In the genomic region with DNA sequence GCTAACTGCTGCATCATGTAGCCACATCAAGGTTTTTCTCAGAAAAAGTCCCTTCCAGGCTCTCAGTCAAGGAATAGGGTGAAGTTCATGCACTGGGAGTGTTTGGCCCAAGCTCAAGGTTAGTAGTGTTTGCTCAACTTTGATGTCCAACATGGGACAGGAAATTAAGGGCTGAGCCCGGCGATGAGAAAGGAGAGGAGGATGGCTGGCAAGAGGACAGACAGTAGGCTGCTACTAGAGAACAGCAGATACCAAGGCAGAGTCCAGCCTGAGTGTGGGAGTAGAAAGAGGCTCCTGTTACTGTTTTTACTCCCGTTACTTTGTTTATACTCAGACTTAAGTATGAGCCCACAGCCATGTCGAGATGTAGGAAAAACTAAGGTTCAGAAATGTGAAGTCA, we compare ENCODE assay signal across 8 mouse cellular contexts. TPM values are rescaled to one million over a fixed set of nuclear protein-coding genes. Genes with fewer than 3 reads are reported as not detected.
DNase-seq lines count a peak whose midpoint lies in the region; ATAC-seq lines count a peak whose summit lies in the region.

No protein-coding gene starts in this region.

- H3K27me3 ChIP-seq in forebrain, embryonic 13.5 days: no peaks in the 10 kb centered on the region
- H3K27me3 ChIP-seq in lung, embryonic 16.5 days (ENCODE audit: control insufficient read depth, insufficient read depth, low read depth, low read length): no peaks in the 10 kb centered on the region

- H3K9ac ChIP-seq in forebrain, embryonic 13.5 days: peak overlapping the region; percentile 73; the same call in 1 of the 2 replicates
- peak overlapping the region; percentile 74 for H3K9ac ChIP-seq in lung, embryonic 16.5 days (ENCODE audit: low read length)

- peak overlapping the region; percentile 56 for H3K4me3 ChIP-seq in forebrain, embryonic 13.5 days
- peak overlapping the region; percentile 69 for H3K4me3 ChIP-seq in lung, embryonic 16.5 days (ENCODE audit: low read length)

- peak overlapping the region; percentile 69 for H3K4me2 ChIP-seq in forebrain, embryonic 13.5 days
- peak overlapping the region; percentile 66 for H3K4me2 ChIP-seq in lung, embryonic 16.5 days (ENCODE audit: low read depth, low read length)

- H3K36me3 ChIP-seq in forebrain, embryonic 13.5 days (ENCODE audit: poor library complexity, severe bottlenecking): peaks cover 12% of the 10 kb centered on the region
- peaks cover 12% of the 10 kb centered on the region for H3K36me3 ChIP-seq in lung, embryonic 16.5 days (ENCODE audit: control insufficient read depth, insufficient read depth, low read length)

- no peaks in the 10 kb centered on the region for H3K9me3 ChIP-seq in forebrain, embryonic 13.5 days (replicated peaks)
- no peaks in the 10 kb centered on the region for H3K9me3 ChIP-seq in lung, embryonic 16.5 days (ENCODE audit: control insufficient read depth, low read length)

- peaks cover 14% of the 10 kb centered on the region for H3K4me1 ChIP-seq in forebrain, embryonic 13.5 days
- peaks cover 10% of the 10 kb centered on the region; the same call in 1 of the 2 replicates for H3K4me1 ChIP-seq in lung, embryonic 16.5 days (replicated peaks; ENCODE audit: control insufficient read depth, insufficient read depth, low read length)

- no peak for ATAC-seq in forebrain, embryonic 13.5 days
- no peak for ATAC-seq in lung, embryonic 16.5 days (ENCODE audit: low read depth)

- H3K27ac ChIP-seq in forebrain, embryonic 13.5 days: no peak overlapping the region
- peak overlapping the region; percentile 81 for H3K27ac ChIP-seq in lung, embryonic 16.5 days (ENCODE audit: low read length)

- peak; percentile 30 to 36 for DNase-seq in heart, adult 18-20 months
- DNase-seq in heart, adult 8-10 months (ENCODE audit: low spot score): no peak
- peak; percentile 87 to 95 for DNase-seq in adrenal gland, adult (ENCODE audit: inconsistent age in 2 of 2, low spot score in 1 of 2)
- DNase-seq in kidney, adult 8-10 months: peak; percentile 19 to 28
- DNase-seq in spleen, postnatal 14 days (ENCODE audit: low spot score in 2 of 2): peak; percentile 7 to 8
- DNase-seq in MN1 (ENCODE audit: low spot score): no peak

- WGBS in forebrain, embryonic 13.5 days: 36% methylated on average over 4 of the region's 4 CpGs
- WGBS in lung, embryonic 16.5 days: 3% methylated on average over 4 of the region's 4 CpGs

RNA-seq across cellular contexts. Expression of gene Prdx3, which starts 0.9 kb away (rescaled TPM):
- total RNA-seq in heart, adult 18-20 months (2021): 100 to 1,000 TPM; 412 to 431 TPM
- total RNA-seq in heart, adult 8-10 months (2022): 100 to 1,000 TPM; 388 to 412 (median 399) TPM
- 81.2 and 81.4 TPM in 2 replicates for polyA plus RNA-seq in forebrain, embryonic 13.5 days (2015; fragmentation: Nextera tagmentation; extraction: Ambion mirVana)
- polyA plus RNA-seq in lung, embryonic 16.5 days (2015; fragmentation: Nextera tagmentation; extraction: Ambion mirVana): 111 and 120 TPM in 2 replicates

RNA-seq across cellular contexts. Expression of gene Sfxn4, which starts 12.2 kb away (rescaled TPM):
- 1 to 10 TPM; 7.4 to 9.5 TPM for total RNA-seq in heart, adult 18-20 months (2021)
- total RNA-seq in heart, adult 8-10 months (2022): 10 to 100 TPM in 1 of 4 experiments, 1 to 10 TPM in 3; 6.9 to 10.8 (median 8.9) TPM
- polyA plus RNA-seq in forebrain, embryonic 13.5 days (2015; fragmentation: Nextera tagmentation; extraction: Ambion mirVana): 10.5 and 11.1 TPM in 2 replicates
- 6.0 and 7.3 TPM in 2 replicates for polyA plus RNA-seq in lung, embryonic 16.5 days (2015; fragmentation: Nextera tagmentation; extraction: Ambion mirVana)

RNA-seq across cellular contexts. Expression of gene Grk5, which starts 16.0 kb away (rescaled TPM):
- total RNA-seq in heart, adult 18-20 months (2021): 10 to 100 TPM; 28.3 to 42.0 TPM
- 10 to 100 TPM; 21.4 to 45.5 (median 35.8) TPM for total RNA-seq in heart, adult 8-10 months (2022)
- polyA plus RNA-seq in forebrain, embryonic 13.5 days (2015; fragmentation: Nextera tagmentation; extraction: Ambion mirVana): 1.8 and 2.3 TPM in 2 replicates
- 3.5 and 4.9 TPM in 2 replicates for polyA plus RNA-seq in lung, embryonic 16.5 days (2015; fragmentation: Nextera tagmentation; extraction: Ambion mirVana)

Comparison
In these comparisons a context has a peak if more than half of its experiments do, and no peak if none do; other contexts are left out.
1. DNase-seq: peak in heart, adult 18-20 months (2 of 2), adrenal gland, adult (2 of 2), kidney, adult 8-10 months (2 of 2) and spleen, postnatal 14 days (2 of 2); none in heart, adult 8-10 months (single experiment) and MN1 (single experiment).